36 mouse cellular contexts compared by ENCODE assay signal in genomic region chr19:7583599-7583998, GRCm38 (mm10). TPM values are rescaled to one million over a fixed set of nuclear protein-coding genes. Genes with fewer than 3 reads are reported as not detected.
A peak's percentile ranks its signal among the peaks of the same experiment; 100 is the strongest.
DNase-seq lines count a peak whose midpoint lies in the region; ATAC-seq and TF ChIP-seq lines count a peak whose summit lies in the region.
"Had no signal": no experiment of that assay in that cellular context is flagged by ENCODE, and none has a peak within 500 bp of the region (broad histone marks: within the 10 kb centered on the region; RNA-seq: fewer than 3 reads in every experiment).

No protein-coding gene starts in this region.

- no peak for ATAC-seq in heart, embryonic 12.5 days (ENCODE audit: insufficient number of reproducible peaks, low FRiP score)
- no peak for ATAC-seq in heart, embryonic 11.5 days (replicated peaks; ENCODE audit: insufficient number of reproducible peaks, low FRiP score, low TSS enrichment)
- ATAC-seq: forebrain, embryonic 15.5 days; intestine, postnatal 0 days had no signal

- peaks cover 33% of the 10 kb centered on the region for H3K4me1 ChIP-seq in heart, embryonic 12.5 days (replicated peaks)
- peaks cover 10% of the 10 kb centered on the region for H3K4me1 ChIP-seq in heart, embryonic 11.5 days (ENCODE audit: control insufficient read depth, insufficient read depth, low read length)
- peaks cover 28% of the 10 kb centered on the region for H3K4me1 ChIP-seq in brown adipose tissue, adult 24 weeks (ENCODE audit: control insufficient read depth, insufficient read depth, insufficient read length, low read length)
- H3K4me1 ChIP-seq: embryonic facial prominence, embryonic 12.5 days; forebrain, embryonic 15.5 days; midbrain, embryonic 12.5 days; neural tube, embryonic 12.5 days had no signal

- H3K4me2 ChIP-seq in heart, embryonic 12.5 days, result no peak overlapping the region
- no peak overlapping the region for H3K4me2 ChIP-seq in heart, embryonic 11.5 days
- H3K4me2 ChIP-seq: embryonic facial prominence, embryonic 12.5 days; forebrain, embryonic 15.5 days; hindbrain, embryonic 14.5 days; limb, embryonic 13.5 days; liver, embryonic 11.5 days; midbrain, embryonic 12.5 days; neural tube, embryonic 12.5 days had no signal

- DNase-seq in layer of hippocampus, adult 2 months (ENCODE audit: low spot score in 2 of 2), result no peak
- DNase-seq in layer of hippocampus, postnatal 14 days (ENCODE audit: low spot score in 2 of 2), result no peak
- DNase-seq in ES-CJ7 (ENCODE audit: low read depth, low spot score), result peak; percentile 88
- DNase-seq in adipocyte (ENCODE audit: low spot score), result no peak
- DNase-seq: adrenal gland, adult 2 months; B cell, adult 2 months; cerebellum, adult 11 months; cerebellum, adult 9-10 months; cerebellum, postnatal 36 days; gastrocnemius, postnatal 14 days; kidney, adult 9 months; layer of hippocampus, adult 9-11 months; right cerebral cortex, adult 18-20 months; spleen, adult 18-20 months; thymus, adult 2 months; thymus, postnatal 36 days had no signal

- H3K27me3 ChIP-seq in heart, embryonic 12.5 days (replicated peaks), result no peaks in the 10 kb centered on the region
- no peaks in the 10 kb centered on the region for H3K27me3 ChIP-seq in heart, embryonic 11.5 days (ENCODE audit: control insufficient read depth, insufficient read depth, low read length)
- H3K27me3 ChIP-seq: embryonic facial prominence, embryonic 12.5 days; forebrain, embryonic 15.5 days; limb, embryonic 13.5 days; megakaryocyte, embryonic 14.5 days; midbrain, embryonic 12.5 days; neural tube, embryonic 12.5 days had no signal

- peaks cover 40% of the 10 kb centered on the region for H3K36me3 ChIP-seq in heart, embryonic 12.5 days
- H3K36me3 ChIP-seq in heart, embryonic 11.5 days (ENCODE audit: control insufficient read depth, insufficient read depth, low read length), result peaks cover 17% of the 10 kb centered on the region
- H3K36me3 ChIP-seq: forebrain, embryonic 15.5 days; limb, embryonic 13.5 days; midbrain, embryonic 12.5 days; neural tube, embryonic 12.5 days had no signal

- H3K4me3 ChIP-seq in heart, embryonic 12.5 days, result no peak overlapping the region
- H3K4me3 ChIP-seq in heart, embryonic 11.5 days (ENCODE audit: low read depth, low read length), result no peak overlapping the region
- no peak overlapping the region for H3K4me3 ChIP-seq in layer of hippocampus, adult 2 months
- H3K4me3 ChIP-seq in brown adipose tissue, adult 24 weeks (ENCODE audit: insufficient read depth, low read depth, low read length), result no peak overlapping the region
- H3K4me3 ChIP-seq: embryonic facial prominence, embryonic 12.5 days; forebrain, embryonic 15.5 days; limb, embryonic 13.5 days; megakaryocyte, embryonic 14.5 days; midbrain, embryonic 12.5 days; myocyte; neural tube, embryonic 12.5 days had no signal

- TF ChIP-seq CTCF in layer of hippocampus, adult 2 months (conservative IDR thresholded peaks at IDR 0.05), result no peak

- no peak overlapping the region for H3K9ac ChIP-seq in heart, embryonic 12.5 days
- no peak overlapping the region for H3K9ac ChIP-seq in heart, embryonic 11.5 days (ENCODE audit: low read depth, low read length)
- H3K9ac ChIP-seq: embryonic facial prominence, embryonic 12.5 days; forebrain, embryonic 15.5 days; hindbrain, embryonic 14.5 days; limb, embryonic 13.5 days; midbrain, embryonic 12.5 days; neural tube, embryonic 12.5 days had no signal

- 0 out of 2 replicates have a peak overlapping the region, but pooled peaks have one; percentile 29 for H3K27ac ChIP-seq in heart, embryonic 12.5 days (ENCODE audit: poor library complexity, severe bottlenecking)
- H3K27ac ChIP-seq in heart, embryonic 11.5 days (ENCODE audit: low read depth, low read length), result no peak overlapping the region
- H3K27ac ChIP-seq in layer of hippocampus, adult 2 months, result peak overlapping the region; percentile 81
- peak overlapping the region; percentile 87 for H3K27ac ChIP-seq in brown adipose tissue, adult 24 weeks (replicated peaks; ENCODE audit: low read depth, low read length)
- H3K27ac ChIP-seq: embryonic facial prominence, embryonic 12.5 days; forebrain, embryonic 15.5 days; hindbrain, embryonic 14.5 days; limb, embryonic 13.5 days; midbrain, embryonic 12.5 days; neural tube, embryonic 12.5 days had no signal

- peaks cover 7% of the 10 kb centered on the region for H3K9me3 ChIP-seq in heart, embryonic 12.5 days (replicated peaks)
- H3K9me3 ChIP-seq in heart, embryonic 11.5 days (replicated peaks; ENCODE audit: control insufficient read depth, low read length), result no peaks in the 10 kb centered on the region
- H3K9me3 ChIP-seq: embryonic facial prominence, embryonic 12.5 days; forebrain, embryonic 15.5 days; midbrain, embryonic 12.5 days; neural tube, embryonic 12.5 days had no signal

- WGBS in heart, embryonic 12.5 days, result 69% methylated on average over 3 of the region's 3 CpGs
- 74% methylated on average over 3 of the region's 3 CpGs for WGBS in heart, embryonic 11.5 days (ENCODE audit: insufficient replicate concordance)

RNA-seq across cellular contexts. Expression of gene Lgals12, which starts 23.4 kb away (rescaled TPM):
- polyA plus RNA-seq in heart, embryonic 12.5 days (2016; fragmentation: Nextera tagmentation; extraction: Ambion mirVana), result 0.06 and 0.23 TPM in 2 replicates
- polyA plus RNA-seq in heart, embryonic 11.5 days (2014; fragmentation: Nextera tagmentation; extraction: Ambion mirVana), result not detected in 2 replicates
- total RNA-seq in layer of hippocampus, adult 2 months (2021), result under 1 TPM; 0.13 to 0.17 TPM
- total RNA-seq in layer of hippocampus, postnatal 14 days (2021), result under 1 TPM; 0.21 to 0.31 TPM
- polyA plus RNA-seq in brown adipose tissue, adult 24 weeks (2012; ENCODE audit: insufficient read depth, insufficient read length, missing spikeins), result 78.7 and 93.6 TPM in 2 replicates
- total RNA-seq: granulocyte monocyte progenitor cell, adult 5-6 weeks; hematopoietic stem cell, adult 5-6 weeks had no signal
- polyA plus RNA-seq: liver, embryonic 11.5 days; neural tube, embryonic 12.5 days had no signal

RNA-seq across cellular contexts. Expression of gene Pla2g16, which starts 26.3 kb away (rescaled TPM):
- polyA plus RNA-seq in heart, embryonic 12.5 days (2016; fragmentation: Nextera tagmentation; extraction: Ambion mirVana), result 51.8 and 53.1 TPM in 2 replicates
- polyA plus RNA-seq in heart, embryonic 11.5 days (2014; fragmentation: Nextera tagmentation; extraction: Ambion mirVana), result 42.5 and 46.7 TPM in 2 replicates
- total RNA-seq in layer of hippocampus, adult 2 months (2021), result 10 to 100 TPM; 29.8 to 34.2 TPM
- total RNA-seq in layer of hippocampus, postnatal 14 days (2021), result 10 to 100 TPM; 13.0 to 14.9 TPM
- polyA plus RNA-seq in brown adipose tissue, adult 24 weeks (2012; ENCODE audit: insufficient read depth, insufficient read length, missing spikeins), result 368 and 573 TPM in 2 replicates

RNA-seq across cellular contexts. Expression of gene Hrasls5, which starts 28.7 kb away (rescaled TPM):
- polyA plus RNA-seq in heart, embryonic 12.5 days (2016; fragmentation: Nextera tagmentation; extraction: Ambion mirVana), result not detected in 2 replicates
- polyA plus RNA-seq in heart, embryonic 11.5 days (2014; fragmentation: Nextera tagmentation; extraction: Ambion mirVana), result not detected in 2 replicates
- not detected for total RNA-seq in layer of hippocampus, adult 2 months (2021)
- not detected for total RNA-seq in layer of hippocampus, postnatal 14 days (2021)
- 2.6 TPM in 1 of 2 replicates, not detected in the other for polyA plus RNA-seq in brown adipose tissue, adult 24 weeks (2012; ENCODE audit: insufficient read depth, insufficient read length, missing spikeins)
- total RNA-seq: gastrocnemius, postnatal 14 days; granulocyte monocyte progenitor cell, adult 5-6 weeks; hematopoietic stem cell, adult 5-6 weeks; left cerebral cortex, adult 18-20 months; left cerebral cortex, postnatal 25 days; midbrain, postnatal 0 days had no signal
- polyA plus RNA-seq: adrenal gland, adult 2 months; embryonic facial prominence, embryonic 12.5 days; forebrain, embryonic 15.5 days; hindbrain, embryonic 14.5 days; intestine, postnatal 0 days; liver, embryonic 11.5 days; liver, embryonic 16.5 days; midbrain, embryonic 12.5 days; midbrain, postnatal 0 days; neural tube, embryonic 12.5 days; stomach, embryonic 16.5 days had no signal

Comparison
In these comparisons a context has a peak if more than half of its experiments do, and no peak if none do; other contexts are left out.
1. RNA of gene Lgals12, which starts 23.4 kb away (polyA plus RNA-seq): 78.7 to 93.6 TPM in brown adipose tissue, adult 24 weeks; 0.06 to 0.23 TPM in heart, embryonic 12.5 days and not detected in heart, embryonic 11.5 days; every median in the first group is over 10 times any median in the second.